Mouse (Mus musculus) A20 (cell line): ENCODE results near the gene Ube3b.

ENCODE experiments used
- DNase-seq: peaks from one replicate; pipeline ENCODE4 v3.0.0-alpha.2; 2011; ENCODE audit warnings: low read depth, low spot score

Ube3b gene

DNA sequence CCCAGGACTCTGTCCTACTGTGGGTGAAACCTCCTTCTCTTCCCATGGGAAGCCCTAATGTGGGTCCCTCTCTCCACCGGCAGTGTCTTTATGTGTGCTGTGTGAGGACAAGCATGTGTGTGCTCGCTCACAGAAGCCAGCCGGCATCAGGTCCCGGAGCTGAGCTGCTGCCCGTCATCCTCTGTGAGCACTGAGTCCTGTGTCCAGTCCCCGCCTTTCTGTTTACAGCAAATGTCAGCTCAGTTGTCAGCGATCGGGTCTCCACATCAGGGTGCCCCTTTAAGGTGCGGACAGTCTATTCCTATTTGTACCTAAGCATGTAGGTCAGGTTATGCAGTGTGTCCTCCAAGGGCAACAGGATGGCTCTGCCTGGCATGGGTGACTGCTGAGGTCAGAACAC lies 6.8 kb upstream of the Ube3b start:
- no peak for DNase-seq

DNA sequence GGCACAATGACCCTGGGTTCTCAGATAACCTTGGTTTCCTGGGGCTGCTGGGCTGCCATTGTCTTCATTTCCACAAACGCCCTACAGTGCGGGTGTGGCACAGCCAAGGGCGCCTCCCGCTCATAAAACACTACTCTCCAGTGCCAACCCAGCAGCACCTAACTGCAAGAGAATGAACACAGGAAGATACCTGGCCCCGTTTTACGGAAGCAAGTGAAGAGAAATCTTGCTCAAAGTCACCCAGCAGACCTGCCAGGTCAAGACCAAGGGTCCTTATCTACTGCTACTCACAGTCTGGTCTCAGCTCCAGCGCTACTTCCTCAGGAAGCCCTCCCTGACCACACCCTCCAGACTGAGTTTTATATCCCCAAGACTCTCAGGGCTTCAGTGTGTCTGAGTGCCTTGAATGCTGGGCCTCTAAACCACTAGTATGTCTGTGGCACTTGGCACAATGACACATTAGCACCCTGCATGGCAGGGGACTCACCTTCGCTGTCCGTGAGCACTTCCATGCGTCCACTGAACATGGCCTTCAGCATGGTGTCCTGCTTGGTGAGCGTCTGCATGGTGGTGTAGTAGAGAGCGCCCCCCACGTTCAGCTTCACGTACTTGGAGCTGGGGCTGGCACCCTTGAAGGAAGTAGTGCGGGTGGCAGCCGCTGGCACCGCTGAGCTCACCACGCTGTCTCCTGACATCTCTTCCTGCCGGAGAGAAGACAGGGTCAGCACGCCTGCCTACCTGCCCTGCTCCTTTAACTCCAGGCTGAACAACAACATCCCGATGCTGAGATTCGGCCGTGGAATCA lies 5.8 kb upstream of the Ube3b start:
- DNase-seq, result no peak

DNA sequence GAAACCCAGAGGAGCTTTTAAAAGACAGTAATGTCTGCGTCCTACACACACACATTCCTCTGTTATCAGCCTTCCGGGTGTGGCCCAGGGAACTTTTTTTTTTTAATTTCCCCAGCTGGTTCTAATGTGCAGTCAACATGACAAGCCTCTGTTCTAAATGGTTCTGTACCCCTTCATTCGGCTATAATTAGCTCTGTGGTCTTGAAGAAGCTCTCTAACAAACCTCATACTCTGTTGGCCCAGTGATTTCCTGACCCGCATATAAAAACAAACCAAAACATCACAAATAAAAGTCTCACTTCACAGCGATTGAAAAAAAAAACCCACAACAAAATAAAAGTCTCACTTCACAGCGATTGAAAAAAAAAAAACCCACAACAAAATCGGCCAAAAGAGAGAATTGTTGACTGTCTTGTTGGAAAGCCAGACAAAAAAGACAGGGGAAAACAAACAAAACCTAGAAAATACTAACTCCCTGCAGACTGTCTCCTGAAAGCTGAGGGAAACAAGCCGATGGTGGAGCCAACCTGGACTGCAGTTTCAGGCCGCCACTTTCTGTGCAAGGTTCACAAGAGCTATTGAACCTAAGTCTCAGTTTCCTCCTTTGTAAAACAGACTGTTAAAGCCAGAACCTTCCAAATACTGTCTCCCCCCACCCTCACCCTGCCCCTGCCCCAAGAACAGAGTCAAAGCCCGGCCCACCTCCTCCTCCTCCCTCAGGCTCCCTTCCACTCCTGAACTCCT lies 2.1 kb upstream of the Ube3b start:
- DNase-seq, result peak; percentile 62

DNA sequence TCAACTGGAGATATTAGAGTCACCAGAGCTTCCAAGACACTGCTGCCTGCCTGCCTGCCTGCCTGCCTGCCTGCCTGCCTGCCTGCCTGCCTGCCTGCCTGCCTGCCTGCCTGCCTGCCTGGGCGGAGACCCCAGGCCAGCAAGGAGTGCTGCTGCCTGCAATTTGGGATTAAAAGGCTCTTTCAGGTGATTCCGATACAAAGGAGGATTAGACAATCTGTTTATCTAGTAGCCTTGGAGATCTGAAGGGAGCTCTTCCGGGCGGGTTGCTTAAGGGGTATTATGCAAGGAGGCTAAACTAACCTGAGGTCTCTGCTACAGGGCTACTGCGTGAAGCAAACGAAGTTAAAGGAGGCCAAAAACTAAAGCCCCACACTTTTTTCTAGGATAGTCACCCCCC lies 1.5 kb upstream of the Ube3b start:
- peak; percentile 32 for DNase-seq

DNA sequence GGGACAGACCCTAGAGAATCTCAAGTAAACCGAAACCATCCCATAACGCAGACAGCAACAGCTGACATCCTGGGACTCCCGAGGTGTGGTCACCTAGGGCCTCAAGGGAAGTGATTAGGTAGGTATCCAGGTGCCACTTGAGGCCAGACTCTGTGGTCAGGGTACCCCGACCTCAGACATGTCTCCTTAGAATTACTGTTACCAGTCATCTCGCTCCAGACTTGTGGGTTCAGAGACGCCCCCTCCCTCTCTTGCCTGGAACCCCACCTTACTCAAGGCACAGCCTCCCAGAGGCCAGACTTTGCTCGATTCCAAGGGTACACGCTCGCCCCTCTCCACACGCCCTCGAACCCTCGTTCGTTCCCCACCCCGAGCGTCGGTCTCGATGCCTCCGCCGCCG lies 644 bp upstream of the Ube3b start:
- peak; percentile 61 for DNase-seq

DNA sequence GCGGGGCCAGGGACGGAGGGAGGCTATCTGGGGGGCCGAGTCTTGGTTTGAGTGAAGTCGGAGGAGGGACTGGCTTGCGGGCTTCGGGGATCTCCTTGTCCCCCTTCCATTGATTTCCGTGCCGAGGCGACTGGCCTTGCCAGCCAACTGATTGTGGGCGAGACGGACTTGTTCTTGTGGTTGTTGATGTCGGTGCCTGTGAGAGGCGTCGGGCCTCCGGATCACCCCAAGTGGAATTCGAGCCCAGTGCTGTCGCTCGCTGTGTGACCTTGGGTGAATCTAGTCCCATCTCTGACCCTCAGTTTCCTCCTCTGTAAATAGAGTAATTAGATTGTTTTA lies 575 bp downstream of the Ube3b start:
- DNase-seq, result no peak

DNA sequence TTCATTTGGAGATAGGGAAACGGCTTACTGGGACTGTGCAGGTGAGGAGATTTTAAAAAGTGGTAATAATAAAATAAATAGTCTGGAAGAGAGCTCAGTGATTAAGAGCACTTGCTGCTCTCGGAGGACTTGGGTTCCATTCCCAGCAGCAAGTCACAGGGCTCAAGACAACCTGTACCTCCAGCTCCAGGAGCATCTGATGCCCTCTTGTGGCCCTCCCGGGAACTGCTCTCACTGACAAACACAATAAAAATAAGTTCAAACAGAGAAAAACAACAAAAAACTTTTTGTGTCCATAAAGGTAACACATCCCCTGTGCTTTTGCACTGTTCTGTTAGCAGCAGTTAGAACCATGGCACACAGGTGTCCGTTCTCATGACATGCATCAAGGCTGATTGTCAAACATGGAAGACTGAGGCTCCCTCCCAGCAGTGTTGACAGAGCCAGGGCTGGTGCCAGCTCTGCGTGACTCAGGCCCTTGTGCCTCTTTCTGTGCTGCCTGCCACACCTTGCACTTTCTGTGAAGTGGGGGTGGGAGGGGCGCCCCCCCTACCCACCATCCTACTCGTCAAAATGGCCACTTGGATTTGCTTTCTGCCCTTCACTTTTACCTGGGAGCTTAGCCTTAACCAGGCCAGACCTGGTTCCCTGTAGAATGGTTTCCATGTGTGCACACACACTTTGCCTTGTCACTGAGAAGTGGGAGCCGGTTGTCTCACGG lies 2.9 kb downstream of the Ube3b start:
- DNase-seq, result peak; percentile 62

DNA sequence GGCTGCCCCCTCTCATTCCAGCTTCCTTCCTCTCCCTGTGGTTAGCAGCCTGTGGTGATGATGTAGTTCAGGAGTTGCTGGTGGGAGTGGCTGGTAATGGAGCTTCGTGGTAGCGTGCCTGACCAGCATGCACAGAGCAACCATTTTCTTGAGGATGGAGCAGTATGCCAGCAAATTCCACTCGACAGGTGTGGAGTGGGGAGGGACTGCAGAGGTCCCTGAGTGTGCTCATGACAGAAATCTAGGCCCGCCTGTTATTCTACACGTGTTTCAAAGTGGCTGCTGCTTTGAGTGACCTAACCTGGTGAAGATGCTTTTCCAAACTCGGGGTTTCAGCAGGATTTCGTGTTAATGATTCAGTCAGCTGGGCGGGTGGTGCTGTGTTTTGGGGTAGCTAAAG lies 4.0 kb downstream of the Ube3b start:
- DNase-seq, result no peak

DNA sequence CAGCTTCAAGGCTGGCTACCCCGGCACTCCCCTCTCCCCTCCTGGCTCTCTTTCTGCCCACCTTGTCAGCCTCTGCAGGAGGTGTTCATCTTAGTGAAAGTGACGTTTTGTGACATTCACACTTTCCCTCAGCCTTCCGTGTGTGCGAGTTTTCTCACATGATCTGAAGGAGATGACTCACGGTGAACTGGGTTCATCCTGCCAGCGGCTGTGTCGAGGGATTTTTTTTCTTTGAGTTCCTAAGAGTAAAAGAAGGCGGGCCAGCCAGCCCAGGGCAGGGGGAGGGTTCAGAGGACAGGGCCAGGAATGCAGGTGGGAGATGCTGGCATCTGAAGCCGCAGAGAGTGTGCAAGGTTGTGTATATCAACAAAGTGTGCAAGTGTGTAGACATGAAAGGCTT lies 12.8 kb downstream of the Ube3b start:
- no peak for DNase-seq

DNA sequence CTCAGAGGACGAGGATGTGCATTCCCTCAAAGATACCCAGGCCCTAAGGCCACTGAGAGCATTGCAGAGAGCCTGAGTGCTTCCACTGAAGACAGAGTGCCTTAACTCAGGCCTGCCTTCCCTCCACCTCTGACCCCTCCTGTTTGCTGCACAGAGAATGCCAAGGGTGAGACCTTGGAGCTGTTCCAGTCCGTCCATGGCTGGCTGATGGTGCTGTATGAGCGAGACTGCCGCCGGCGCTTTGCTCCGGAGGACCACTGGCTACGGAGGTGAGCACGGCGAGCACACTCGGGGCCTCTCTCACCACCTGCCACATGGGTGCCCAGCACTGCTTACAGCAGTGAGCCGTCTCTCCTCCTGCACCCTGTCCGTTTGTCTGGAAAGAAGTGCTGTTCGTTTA lies 26.2 kb downstream of the Ube3b start:
- DNase-seq, result no peak

DNA sequence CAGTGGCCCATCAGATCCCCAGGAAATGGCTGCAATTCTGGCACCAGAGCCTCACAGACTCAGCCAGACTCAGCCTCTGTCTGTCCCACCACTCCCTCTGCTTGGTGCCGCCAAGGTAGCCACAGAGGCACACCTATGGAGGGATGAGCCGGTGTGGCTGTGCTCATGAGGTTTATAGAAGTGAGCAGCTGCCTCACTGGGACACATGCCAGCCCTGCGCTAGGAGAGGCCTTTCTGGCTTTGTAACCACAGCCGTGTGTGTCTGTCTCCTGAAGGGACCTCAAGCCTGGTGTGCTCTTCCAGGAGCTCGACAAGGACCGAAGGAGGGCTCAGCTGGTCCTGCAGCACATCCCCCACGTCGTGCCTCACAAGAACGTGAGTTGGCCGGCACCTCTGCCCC lies 26.9 kb downstream of the Ube3b start:
- DNase-seq, result no peak

DNA sequence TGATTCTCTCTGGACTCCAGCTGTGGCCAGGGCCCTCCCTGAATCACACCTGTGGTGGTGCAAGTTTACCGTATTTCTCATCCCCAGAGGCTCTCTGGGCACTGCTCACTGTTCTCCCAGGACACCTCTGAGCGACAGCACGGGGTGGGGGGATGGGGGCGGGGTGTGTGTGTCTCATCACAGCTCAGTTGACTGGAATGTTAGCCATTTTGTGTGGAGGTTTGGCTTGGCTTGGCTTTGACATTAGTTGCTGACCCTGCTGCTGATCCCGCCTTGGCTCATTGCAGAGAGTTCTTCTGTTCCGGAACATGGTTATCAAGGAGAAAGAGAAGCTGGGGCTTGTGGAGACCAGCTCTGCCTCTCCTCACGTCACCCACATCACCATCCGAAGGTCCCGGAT lies 27.4 kb downstream of the Ube3b start:
- no peak for DNase-seq

DNA sequence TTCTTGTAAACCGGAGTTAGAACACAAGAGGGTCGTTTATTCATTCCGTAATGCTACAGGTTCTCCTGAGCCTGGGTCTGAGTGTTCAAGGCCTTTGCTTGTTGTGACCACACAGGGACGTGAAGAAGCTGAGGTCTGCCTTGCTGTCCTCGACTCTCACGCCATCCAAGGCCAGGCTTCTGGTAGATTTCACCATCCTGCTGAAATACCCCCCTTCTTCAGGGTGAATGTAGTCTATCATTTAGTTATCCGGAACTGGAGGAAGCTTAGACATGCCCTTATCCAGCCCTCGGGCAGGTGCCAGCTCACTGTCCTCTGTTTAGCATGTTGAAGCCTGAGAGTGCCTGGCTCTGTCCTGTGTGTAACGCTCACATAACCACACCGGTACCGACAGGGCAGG lies 28.4 kb downstream of the Ube3b start:
- DNase-seq, result no peak

DNA sequence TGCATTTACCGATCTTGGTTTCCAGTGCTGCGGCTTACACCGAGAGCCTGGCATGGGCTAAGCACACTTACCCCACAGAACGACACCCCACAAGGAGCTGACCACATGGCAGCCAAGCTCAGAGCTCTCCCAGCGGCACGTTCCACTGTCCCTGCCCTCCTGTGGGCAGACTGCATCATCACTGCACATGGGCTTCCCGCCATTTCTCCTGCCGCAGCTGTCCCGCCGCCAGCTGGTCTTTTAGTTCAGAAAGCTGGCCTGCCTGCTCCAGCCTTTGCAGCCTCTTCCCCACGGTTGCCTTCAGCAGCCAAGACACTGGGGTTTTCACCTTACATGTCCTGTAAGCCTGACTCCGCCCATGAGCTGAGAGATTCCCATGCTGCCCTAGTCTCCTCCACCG lies 30.0 kb downstream of the Ube3b start:
- DNase-seq, result no peak

DNA sequence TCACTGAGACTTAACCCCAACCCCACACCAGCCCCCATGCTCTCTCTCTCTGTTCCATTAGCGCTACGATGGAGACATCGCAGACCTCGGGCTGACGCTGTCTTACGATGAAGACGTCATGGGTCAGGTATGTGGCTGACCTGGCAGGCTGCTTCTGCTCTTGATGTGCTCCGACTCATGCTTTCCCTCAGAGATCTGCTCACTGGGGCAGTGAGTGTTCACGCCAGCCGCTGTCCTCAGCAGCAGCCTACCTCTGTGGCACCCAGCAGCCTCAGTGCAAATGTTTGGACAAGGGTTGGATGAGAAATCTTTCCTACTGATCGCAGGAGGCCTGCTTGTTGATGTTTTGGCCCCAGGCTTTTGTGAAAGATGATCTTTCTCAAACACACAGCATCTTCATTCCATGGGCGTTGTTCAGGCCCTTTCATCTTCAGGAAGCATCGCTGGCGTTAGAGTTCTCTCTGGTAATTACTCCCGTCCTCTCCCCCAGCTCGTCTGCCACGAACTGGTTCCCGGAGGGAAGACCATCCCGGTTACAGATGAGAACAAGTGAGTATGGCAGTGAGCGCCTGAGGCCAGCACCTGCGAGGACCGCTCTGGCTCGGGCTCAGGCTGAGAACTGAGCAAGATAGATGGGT lies 32.1 kb downstream of the Ube3b start:
- no peak for DNase-seq

DNA sequence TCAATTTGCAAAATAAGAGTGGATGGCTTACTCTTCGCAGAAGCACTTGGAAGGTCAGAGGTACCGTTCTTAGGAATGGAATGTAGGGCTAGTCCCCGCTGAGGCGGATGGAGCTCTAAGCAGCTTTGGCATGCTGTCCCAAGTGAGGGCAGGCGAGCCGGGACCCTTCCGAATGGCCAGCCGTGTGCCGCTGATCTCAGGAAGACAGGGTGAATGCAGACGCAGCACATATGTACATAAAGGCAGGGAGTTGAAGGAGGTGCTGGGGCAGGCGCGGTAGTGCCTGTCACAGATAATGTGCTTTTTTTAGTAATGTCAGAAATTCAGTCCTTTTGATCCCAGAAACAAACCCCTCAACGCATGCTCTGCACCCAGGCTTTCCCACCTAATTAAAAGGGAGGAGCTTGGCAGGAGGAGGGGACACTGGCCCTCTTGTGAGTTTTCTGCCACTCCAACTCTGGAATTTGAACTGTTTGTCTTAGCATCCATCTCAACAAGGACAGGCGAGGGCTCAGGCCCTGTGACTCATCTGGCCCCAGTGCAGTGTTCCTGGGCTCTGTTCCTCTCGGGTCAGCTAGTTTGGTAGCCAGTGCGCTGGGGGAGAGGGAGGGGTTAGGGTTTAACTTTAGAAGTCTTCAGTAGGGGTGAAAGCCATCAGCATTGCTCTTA lies 32.8 kb downstream of the Ube3b start:
- no peak for DNase-seq

DNA sequence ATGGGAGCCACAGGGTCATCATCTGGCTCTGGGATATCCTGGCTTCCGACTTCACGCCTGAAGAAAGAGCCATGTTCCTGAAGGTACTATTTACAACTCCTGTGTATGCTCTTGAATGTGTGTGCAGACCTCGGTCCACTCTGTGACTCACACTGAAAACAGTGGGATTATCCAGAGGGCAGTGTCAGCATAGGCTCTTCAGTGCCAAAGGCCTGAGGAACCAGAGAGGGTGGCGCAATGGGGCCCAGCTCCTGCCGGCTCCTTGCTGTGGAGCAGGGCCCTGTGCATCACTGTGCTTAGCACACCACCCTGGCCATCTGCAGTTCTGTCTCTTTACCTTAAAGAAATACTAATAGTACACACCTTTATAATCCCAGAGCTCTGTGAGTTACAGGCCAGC lies 35.2 kb downstream of the Ube3b start:
- no peak for DNase-seq

DNA sequence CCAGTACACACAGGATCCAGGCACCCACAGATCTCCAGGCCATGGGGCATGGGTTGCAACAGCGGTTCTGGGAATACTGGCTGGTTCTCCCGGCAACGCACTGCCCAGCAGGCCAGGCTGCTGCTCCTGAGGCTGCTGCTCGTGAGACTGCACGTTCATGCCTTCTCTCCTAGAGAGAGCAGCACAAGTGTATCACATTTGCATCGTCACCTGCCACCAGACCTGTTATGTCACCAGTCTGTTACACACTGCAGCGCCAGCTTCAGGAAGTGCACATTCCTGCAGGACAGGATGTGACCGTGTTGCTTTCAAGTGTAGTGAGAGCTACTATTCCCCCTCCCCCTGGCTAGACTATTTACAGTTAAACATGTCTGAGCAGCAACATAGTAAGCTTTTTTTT lies 36.4 kb downstream of the Ube3b start:
- no peak for DNase-seq

DNA sequence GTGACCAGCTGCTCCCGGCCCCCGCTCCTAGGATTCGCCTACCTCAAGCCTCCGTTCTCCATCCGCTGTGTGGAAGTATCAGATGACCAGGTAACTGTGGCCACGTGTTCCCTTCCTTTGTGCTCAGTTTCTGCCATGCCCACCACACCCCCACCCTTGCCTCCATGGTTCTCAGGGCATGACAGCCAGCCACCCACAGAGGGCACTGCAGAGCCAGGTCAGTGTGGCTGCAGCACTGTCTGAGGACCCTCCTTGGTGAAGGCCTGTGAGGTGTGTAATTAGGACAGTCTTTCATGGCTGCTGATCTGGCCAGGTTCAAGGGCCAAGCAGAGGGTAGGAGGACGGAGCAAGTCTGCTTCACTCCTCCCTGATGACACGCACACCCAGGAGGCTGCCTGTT lies 38.1 kb downstream of the Ube3b start:
- DNase-seq, result peak; percentile 23

DNA sequence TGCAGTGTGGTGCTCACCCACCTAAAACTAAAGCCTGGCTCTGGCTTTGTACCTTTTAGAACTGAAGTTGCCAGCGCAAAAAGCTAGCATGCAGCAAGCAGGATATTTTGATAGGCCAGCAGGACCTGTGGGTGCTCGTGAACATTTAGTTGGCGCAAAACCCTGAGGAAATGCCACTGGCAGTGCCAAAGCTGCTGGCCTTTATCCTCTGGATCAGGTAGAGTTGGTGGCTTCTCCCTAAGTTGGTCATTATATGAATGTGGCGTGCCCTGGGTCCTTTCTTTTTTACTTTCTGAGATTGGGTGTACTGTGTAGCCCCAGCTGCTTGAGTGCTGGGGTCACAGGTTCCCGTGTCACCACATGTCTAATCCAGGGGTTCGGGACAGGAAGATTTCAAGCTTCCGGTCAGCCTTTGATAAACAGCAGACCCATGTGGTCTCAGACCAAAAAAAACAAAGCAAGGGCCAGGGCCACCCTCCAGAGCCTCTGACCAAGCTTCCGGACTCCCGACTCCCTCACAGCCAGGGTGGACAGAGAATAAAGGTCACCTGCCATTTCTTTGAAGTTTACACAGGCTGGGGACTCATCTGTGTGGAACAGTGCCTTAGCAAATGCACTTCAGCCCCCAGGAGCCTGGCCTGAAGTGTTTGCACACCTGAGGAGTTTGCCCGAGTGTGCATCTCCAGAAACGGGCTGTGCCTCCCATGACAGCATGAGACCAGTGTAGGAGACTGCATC lies 41.3 kb downstream of the Ube3b start:
- DNase-seq, result no peak

DNA sequence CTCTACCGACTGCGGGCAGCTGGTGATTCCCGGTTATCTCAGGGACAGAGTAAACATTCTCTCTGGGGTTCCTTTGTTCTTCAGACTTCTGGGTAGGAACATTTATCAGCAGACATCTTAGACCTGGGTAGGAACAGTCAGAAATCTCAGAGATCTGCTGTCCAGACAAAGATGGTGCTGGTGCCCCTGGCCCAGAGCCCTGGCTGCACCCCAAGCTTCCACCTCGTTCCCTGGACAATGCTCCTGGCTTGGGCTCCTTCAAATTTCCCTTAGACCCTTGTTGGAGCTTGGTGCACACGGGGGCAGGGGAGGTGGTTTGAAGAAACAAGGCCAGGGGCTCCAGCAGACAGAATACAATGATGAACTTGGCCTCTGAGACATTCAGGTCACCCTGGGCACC lies 42.2 kb downstream of the Ube3b start:
- no peak for DNase-seq
